Mouse (Mus musculus): Measurements from ENCODE around the gene Mfn2. TPM values are rescaled to one million over a fixed set of nuclear protein-coding genes. Genes with fewer than 3 reads are reported as not detected.

Mfn2 gene
- polyA plus RNA-seq, 1 experiment from 2014 or later, result 14.1 TPM

GRCm38 (mm10) chr4:147879865-147880264, 24.6 kb downstream of the Mfn2 start:
- no peaks in the 10 kb centered on the region for H3K4me1 ChIP-seq (ENCODE audit: insufficient read depth)
- no peak overlapping the region for H3K9ac ChIP-seq (replicated peaks)
- TF ChIP-seq CTCF (IDR thresholded peaks at IDR 0.05; ENCODE audit: low read depth) (no peak), EP300 (IDR thresholded peaks at IDR 0.05; ENCODE audit: low read depth) (no peak)
- ATAC-seq, result no peak
- no peak overlapping the region for H3K4me3 ChIP-seq (ENCODE audit: low read depth, low read length)
- 68% methylated on average over 5 of the region's 5 CpGs for WGBS (ENCODE audit: insufficient replicate concordance)
- H3K36me3 ChIP-seq (replicated peaks; ENCODE audit: insufficient read depth, low read length), result peaks cover 83% of the 10 kb centered on the region
- H3K9me3 ChIP-seq (ENCODE audit: low read length), result no peaks in the 10 kb centered on the region
- H3K27ac ChIP-seq (ENCODE audit: low read depth), result no peak overlapping the region
- DNase-seq, result no peak
- H3K27me3 ChIP-seq (ENCODE audit: insufficient read depth, low read length), result no peaks in the 10 kb centered on the region
- no peak overlapping the region for H3K4me2 ChIP-seq (ENCODE audit: low read depth, low read length)

DNA sequence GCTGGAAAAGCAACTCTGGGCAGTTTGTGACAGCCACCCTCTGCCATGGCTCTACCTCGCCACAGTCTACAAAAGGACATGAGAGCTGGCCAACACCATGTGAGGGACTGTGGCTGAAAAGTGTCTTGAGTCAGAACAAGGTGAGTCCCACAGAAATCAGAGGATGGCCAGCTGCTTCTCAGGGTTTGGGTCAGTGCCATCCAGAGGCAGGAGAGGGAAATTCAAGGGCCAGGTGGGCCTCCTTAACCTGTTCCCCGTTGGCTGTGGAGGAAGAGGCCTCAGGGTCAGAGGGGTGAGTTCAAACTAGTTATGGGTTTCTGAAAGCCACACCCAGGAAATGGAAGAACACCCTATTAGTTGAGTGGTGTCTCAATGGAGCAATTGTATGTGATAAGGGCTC, 25.0 kb downstream of the Mfn2 start:
- Histone ChIP-seq H3K36me3 (replicated peaks; ENCODE audit: insufficient read depth, low read length) (peaks cover 82% of the 10 kb centered on the region), H3K9me3 (ENCODE audit: low read length) (no peaks in the 10 kb centered on the region), H3K9ac (replicated peaks) (no peak overlapping the region), H3K27me3 (ENCODE audit: insufficient read depth, low read length) (no peaks in the 10 kb centered on the region), H3K4me1 (ENCODE audit: insufficient read depth) (no peaks in the 10 kb centered on the region), H3K4me3 (ENCODE audit: low read depth, low read length) (no peak overlapping the region), H3K4me2 (ENCODE audit: low read depth, low read length) (no peak overlapping the region), H3K27ac (ENCODE audit: low read depth) (no peak overlapping the region)
- TF ChIP-seq EP300 (IDR thresholded peaks at IDR 0.05; ENCODE audit: low read depth), result no peak
- no peak for TF ChIP-seq CTCF (IDR thresholded peaks at IDR 0.05; ENCODE audit: low read depth)
- DNase-seq (no peak), ATAC-seq (no peak)
- WGBS (ENCODE audit: insufficient replicate concordance), result 71% methylated on average over 2 of the region's 2 CpGs

DNA sequence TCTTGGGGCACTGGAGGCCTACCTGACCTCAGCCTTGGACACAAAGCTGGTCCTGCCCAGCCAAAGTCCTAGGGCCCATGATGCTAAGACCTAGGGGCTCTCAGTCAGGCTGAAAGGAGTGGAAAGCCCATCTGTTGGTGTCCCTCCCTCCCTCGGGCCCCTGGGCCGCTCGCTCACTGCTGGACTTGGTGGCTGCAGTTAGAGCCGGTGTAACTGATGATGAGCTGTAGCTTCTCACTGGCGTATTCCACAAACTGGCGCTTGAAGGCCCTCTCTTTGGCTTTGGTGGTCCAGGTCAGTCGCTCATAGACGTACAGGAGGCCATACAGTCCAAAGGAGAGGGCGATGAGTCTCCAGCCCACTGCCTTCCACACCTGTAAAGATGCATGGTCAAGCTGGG, 26.0 kb downstream of the Mfn2 start:
- Histone ChIP-seq H3K4me1 (ENCODE audit: insufficient read depth) (no peaks in the 10 kb centered on the region), H3K4me3 (ENCODE audit: low read depth, low read length) (no peak overlapping the region), H3K4me2 (ENCODE audit: low read depth, low read length) (no peak overlapping the region), H3K9me3 (ENCODE audit: low read length) (no peaks in the 10 kb centered on the region), H3K9ac (replicated peaks) (no peak overlapping the region), H3K27ac (ENCODE audit: low read depth) (no peak overlapping the region), H3K27me3 (ENCODE audit: insufficient read depth, low read length) (no peaks in the 10 kb centered on the region), H3K36me3 (replicated peaks; ENCODE audit: insufficient read depth, low read length) (peaks cover 83% of the 10 kb centered on the region)
- TF ChIP-seq EP300 (IDR thresholded peaks at IDR 0.05; ENCODE audit: low read depth) (no peak), CTCF (IDR thresholded peaks at IDR 0.05; ENCODE audit: low read depth) (no peak)
- 81% methylated on average over 9 of the region's 9 CpGs for WGBS (ENCODE audit: insufficient replicate concordance)
- DNase-seq, result no peak
- no peak for ATAC-seq

DNA sequence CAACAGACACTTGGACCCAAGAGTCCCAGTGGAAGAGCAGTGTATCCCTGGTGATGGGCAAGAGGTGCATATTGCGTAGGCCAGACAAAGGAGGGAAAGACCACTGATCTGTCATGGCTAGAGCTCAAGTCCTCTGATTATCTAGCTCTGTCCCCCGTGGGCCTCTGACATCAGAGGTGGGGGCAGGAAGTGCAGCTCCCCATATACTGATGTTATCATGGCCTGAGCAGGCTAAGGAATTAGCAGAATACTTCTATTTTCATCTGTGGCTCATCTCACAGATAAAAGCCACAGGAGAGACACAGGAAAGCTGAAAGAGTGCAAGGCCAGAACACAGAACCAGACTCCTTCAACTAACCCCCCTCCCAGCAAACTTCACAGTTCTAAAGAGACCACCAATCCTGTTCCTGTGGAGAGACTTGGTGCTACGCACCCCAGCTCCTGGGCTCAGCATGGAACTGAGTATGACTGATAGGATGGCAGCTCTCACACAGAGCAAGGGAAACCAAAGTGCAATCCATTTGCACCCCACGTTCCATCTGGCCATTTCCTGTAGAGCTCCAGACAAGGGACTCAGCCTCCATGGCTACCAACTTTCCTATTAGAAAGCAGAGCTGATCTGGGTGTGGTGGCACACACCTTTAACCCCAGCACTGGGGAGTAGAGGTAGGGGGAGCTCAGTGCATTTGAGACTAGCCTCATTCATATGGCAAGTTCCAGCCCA, 28.5 kb downstream of the Mfn2 start:
- Histone ChIP-seq H3K9ac (replicated peaks) (no peak overlapping the region), H3K36me3 (replicated peaks; ENCODE audit: insufficient read depth, low read length) (peaks cover 76% of the 10 kb centered on the region), H3K4me2 (ENCODE audit: low read depth, low read length) (no peak overlapping the region), H3K27me3 (ENCODE audit: insufficient read depth, low read length) (no peaks in the 10 kb centered on the region), H3K4me1 (ENCODE audit: insufficient read depth) (no peaks in the 10 kb centered on the region), H3K27ac (ENCODE audit: low read depth) (no peak overlapping the region), H3K4me3 (ENCODE audit: low read depth, low read length) (no peak overlapping the region), H3K9me3 (ENCODE audit: low read length) (no peaks in the 10 kb centered on the region)
- 59% methylated on average over 4 of the region's 4 CpGs for WGBS (ENCODE audit: insufficient replicate concordance)
- no peak for ATAC-seq
- TF ChIP-seq EP300 (IDR thresholded peaks at IDR 0.05; ENCODE audit: low read depth) (no peak), CTCF (IDR thresholded peaks at IDR 0.05; ENCODE audit: low read depth) (no peak)
- no peak for DNase-seq

DNA sequence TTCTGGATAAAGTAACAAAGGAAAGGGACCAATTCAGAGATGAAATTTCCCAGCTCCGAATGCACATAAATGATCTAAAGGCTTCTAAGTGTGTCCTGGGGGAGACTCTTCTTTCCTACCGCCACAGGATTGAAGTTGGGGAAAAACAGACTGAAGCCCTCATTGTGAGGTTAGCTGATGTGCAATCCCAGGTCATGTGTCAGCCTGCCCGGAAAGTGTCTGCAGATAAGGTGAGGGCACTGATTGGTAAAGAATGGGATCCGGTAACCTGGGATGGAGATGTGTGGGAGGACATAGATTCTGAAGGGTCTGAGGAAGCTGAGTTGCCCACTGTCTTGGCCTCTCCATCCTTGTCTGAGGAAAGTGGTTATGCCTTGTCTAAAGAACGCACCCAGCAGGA, 35.3 kb downstream of the Mfn2 start:
- peak overlapping the region; percentile 82 for H3K4me2 ChIP-seq (ENCODE audit: low read depth, low read length)
- peaks cover 38% of the 10 kb centered on the region for H3K36me3 ChIP-seq (replicated peaks; ENCODE audit: insufficient read depth, low read length)
- peak overlapping the region; percentile 89 for H3K27ac ChIP-seq (ENCODE audit: low read depth)
- no peak for TF ChIP-seq CTCF (IDR thresholded peaks at IDR 0.05; ENCODE audit: low read depth)
- TF ChIP-seq EP300 (IDR thresholded peaks at IDR 0.05; ENCODE audit: low read depth), result no peak
- 9% methylated on average over 5 of the region's 5 CpGs for WGBS (ENCODE audit: insufficient replicate concordance)
- peak; percentile 24 for DNase-seq
- peaks cover 22% of the 10 kb centered on the region for H3K4me1 ChIP-seq (ENCODE audit: insufficient read depth)
- H3K27me3 ChIP-seq (ENCODE audit: insufficient read depth, low read length), result no peaks in the 10 kb centered on the region
- H3K9ac ChIP-seq (replicated peaks), result peak overlapping the region; percentile 68
- ATAC-seq, result no peak
- peak overlapping the region; percentile 99 for H3K4me3 ChIP-seq (ENCODE audit: low read depth, low read length)
- no peaks in the 10 kb centered on the region for H3K9me3 ChIP-seq (ENCODE audit: low read length)

DNA sequence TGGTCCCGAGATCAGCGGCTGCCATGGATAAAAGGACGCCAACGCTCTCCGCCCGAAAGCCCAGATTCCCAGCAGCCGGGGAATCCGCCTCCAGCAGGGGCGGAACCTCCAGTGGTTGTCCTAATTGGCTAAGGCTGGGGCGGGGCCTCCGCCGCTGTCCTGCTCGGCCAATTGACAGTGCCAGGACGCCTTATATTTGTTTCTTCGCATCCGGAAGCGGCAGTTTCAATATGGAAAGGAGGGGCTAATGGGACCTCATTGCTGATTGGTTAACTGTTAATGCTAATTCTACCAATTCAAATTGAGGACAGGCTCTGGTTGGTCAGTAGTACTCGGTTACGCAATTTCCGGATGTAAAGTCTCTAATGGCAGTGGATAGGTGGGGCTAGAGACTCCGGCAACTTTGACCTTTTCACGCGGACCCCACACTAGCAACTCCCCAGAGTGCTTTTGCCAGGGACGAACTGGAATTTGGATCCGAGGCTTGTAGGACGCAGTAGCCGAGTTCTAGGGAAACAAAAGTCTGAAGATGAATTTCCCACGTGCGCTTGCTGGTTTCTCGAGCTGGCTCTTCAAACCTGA, 36.0 kb downstream of the Mfn2 start, which contains the start of the genes Miip and Fv1:
Gene Miip, minus strand, starts transcription at position 367 of the 582 bp plus-strand sequence.
Gene Fv1, plus strand, starts transcription at position 530 of the 582 bp plus-strand sequence.
- Histone ChIP-seq H3K4me1 (ENCODE audit: insufficient read depth) (peaks cover 22% of the 10 kb centered on the region), H3K27ac (ENCODE audit: low read depth) (peak within 1 kb of the TSS; percentile 95), H3K36me3 (replicated peaks; ENCODE audit: insufficient read depth, low read length) (peaks cover 36% of the 10 kb centered on the region), H3K9me3 (ENCODE audit: low read length) (no peaks in the 10 kb centered on the region), H3K27me3 (ENCODE audit: insufficient read depth, low read length) (no peaks in the 10 kb centered on the region), H3K9ac (replicated peaks) (peak within 1 kb of the TSS; percentile 94), H3K4me2 (ENCODE audit: low read depth, low read length) (peak within 1 kb of the TSS; percentile 82), H3K4me3 (ENCODE audit: low read depth, low read length) (peak within 1 kb of the TSS; percentile 99)
- under 1% methylated on average over 30 of the region's 30 CpGs for WGBS (ENCODE audit: insufficient replicate concordance)
- DNase-seq (peak; percentile 95), ATAC-seq (peak; percentile 97)
- TF ChIP-seq CTCF (IDR thresholded peaks at IDR 0.05; ENCODE audit: low read depth) (peak; percentile 18), EP300 (IDR thresholded peaks at IDR 0.05; ENCODE audit: low read depth) (no peak; the same call in none of the 2 replicates)

Data from liver, postnatal 0 days (tissue).